ENCODE assay signal across 23 mouse cellular contexts in the genomic region with DNA sequence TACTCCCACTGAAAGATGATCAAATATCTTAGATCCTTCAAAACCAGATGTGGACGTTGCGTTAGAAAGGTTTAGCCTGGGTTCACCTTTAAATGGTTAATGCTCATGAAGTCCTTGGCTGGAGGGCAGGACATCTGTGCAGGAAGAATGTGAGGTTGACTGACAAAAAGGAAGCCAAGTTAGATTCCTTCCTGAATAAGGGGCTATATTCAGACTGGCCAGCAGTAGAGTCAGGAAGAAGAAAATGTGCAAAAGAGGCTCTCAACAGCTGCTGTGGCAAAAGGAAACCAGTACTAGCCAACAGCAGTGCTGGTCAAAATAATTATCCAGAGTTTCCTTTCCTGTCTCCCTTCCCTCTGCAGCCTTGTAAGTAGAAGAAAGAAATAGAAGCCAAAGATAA.
DNase-seq lines count a peak whose midpoint lies in the region; ATAC-seq and TF ChIP-seq lines count a peak whose summit lies in the region.
"Had no signal": no experiment of that assay in that cellular context is flagged by ENCODE, and none has a peak within 500 bp of the region (broad histone marks: within the 10 kb centered on the region; RNA-seq: fewer than 3 reads in every experiment).

No protein-coding gene starts in this region.

- no peak for ATAC-seq in heart, embryonic 12.5 days (ENCODE audit: insufficient number of reproducible peaks, low FRiP score)
- no peak for ATAC-seq in kidney, embryonic 14.5 days (ENCODE audit: low FRiP score, low TSS enrichment)
- no peak for ATAC-seq in lung, embryonic 14.5 days (ENCODE audit: insufficient read depth)
- no peak for ATAC-seq in lung, postnatal 0 days
- ATAC-seq: intestine, embryonic 15.5 days; midbrain, embryonic 15.5 days had no signal

- TF ChIP-seq CTCF in lung, embryonic 14.5 days (IDR thresholded peaks at IDR 0.05; ENCODE audit: low read depth): no peak
- no peak for TF ChIP-seq CTCF in lung, postnatal 0 days (IDR thresholded peaks at IDR 0.05)

- DNase-seq in heart, adult 11 months: peak; percentile 91
- DNase-seq in kidney, adult 18-20 months: no peak
- DNase-seq in lung, embryonic 14.5 days: peak; percentile 7
- no peak for DNase-seq in lung, postnatal 0 days (ENCODE audit: low spot score)
- no peak for DNase-seq in spleen, postnatal 4 days (ENCODE audit: low spot score in 2 of 2)
- DNase-seq: adrenal gland, adult 2 months; cerebellum, adult 18-20 months; cerebellum, postnatal 14 days; left cerebral cortex, postnatal 4 days; right cerebral cortex, postnatal 14 days; spleen, adult 18-20 months had no signal

- H3K4me2 ChIP-seq in heart, embryonic 12.5 days: no peak overlapping the region
- H3K4me2 ChIP-seq in kidney, embryonic 14.5 days (replicated peaks; ENCODE audit: low read depth, low read length): no peak overlapping the region
- no peak overlapping the region for H3K4me2 ChIP-seq in lung, embryonic 14.5 days
- H3K4me2 ChIP-seq in lung, postnatal 0 days (replicated peaks; ENCODE audit: low read depth, low read length): no peak overlapping the region
- H3K4me2 ChIP-seq: embryonic facial prominence, embryonic 12.5 days; forebrain, embryonic 12.5 days; hindbrain, embryonic 15.5 days; intestine, embryonic 15.5 days; limb, embryonic 15.5 days; liver, embryonic 15.5 days; midbrain, embryonic 15.5 days; neural tube, embryonic 12.5 days had no signal

- WGBS in heart, embryonic 12.5 days: 77% methylated on average over 2 of the region's 2 CpGs
- 75% methylated on average over 2 of the region's 2 CpGs for WGBS in kidney, embryonic 14.5 days
- 69% methylated on average over 2 of the region's 2 CpGs for WGBS in lung, embryonic 14.5 days
- WGBS in lung, postnatal 0 days: 67% methylated on average over 2 of the region's 2 CpGs

- H3K36me3 ChIP-seq in heart, embryonic 12.5 days: no peaks in the 10 kb centered on the region
- H3K36me3 ChIP-seq in kidney, embryonic 14.5 days (ENCODE audit: control insufficient read depth, insufficient read depth, low read length): no peaks in the 10 kb centered on the region
- H3K36me3 ChIP-seq in lung, embryonic 14.5 days (ENCODE audit: insufficient read depth): no peaks in the 10 kb centered on the region
- H3K36me3 ChIP-seq in lung, postnatal 0 days (ENCODE audit: insufficient read depth, low read length): no peaks in the 10 kb centered on the region
- H3K36me3 ChIP-seq: embryonic facial prominence, embryonic 12.5 days; forebrain, embryonic 12.5 days; hindbrain, embryonic 15.5 days; intestine, embryonic 15.5 days; limb, embryonic 15.5 days; liver, embryonic 15.5 days; midbrain, embryonic 15.5 days; neural tube, embryonic 12.5 days had no signal

- H3K9ac ChIP-seq in heart, embryonic 12.5 days: no peak overlapping the region
- H3K9ac ChIP-seq in kidney, embryonic 14.5 days (ENCODE audit: low read depth, low read length): no peak overlapping the region
- H3K9ac ChIP-seq in lung, embryonic 14.5 days: no peak overlapping the region
- H3K9ac ChIP-seq in lung, postnatal 0 days (replicated peaks; ENCODE audit: low read depth): no peak overlapping the region
- H3K9ac ChIP-seq: embryonic facial prominence, embryonic 12.5 days; forebrain, embryonic 12.5 days; hindbrain, embryonic 15.5 days; intestine, embryonic 15.5 days; limb, embryonic 15.5 days; liver, embryonic 15.5 days; midbrain, embryonic 15.5 days; neural tube, embryonic 12.5 days had no signal

- H3K9me3 ChIP-seq in heart, embryonic 12.5 days (replicated peaks): no peaks in the 10 kb centered on the region
- no peaks in the 10 kb centered on the region for H3K9me3 ChIP-seq in kidney, embryonic 14.5 days (ENCODE audit: control insufficient read depth, low read length)
- no peaks in the 10 kb centered on the region for H3K9me3 ChIP-seq in lung, embryonic 14.5 days (ENCODE audit: low read depth, low read length)
- no peaks in the 10 kb centered on the region for H3K9me3 ChIP-seq in lung, postnatal 0 days (ENCODE audit: low read length)
- H3K9me3 ChIP-seq: embryonic facial prominence, embryonic 12.5 days; forebrain, embryonic 12.5 days; hindbrain, embryonic 15.5 days; intestine, embryonic 15.5 days; limb, embryonic 15.5 days; liver, embryonic 15.5 days; midbrain, embryonic 15.5 days; neural tube, embryonic 12.5 days had no signal

- 0 out of 2 replicates have a peak, but pooled peaks cover 5% of the 10 kb centered on the region for H3K4me1 ChIP-seq in heart, embryonic 12.5 days (replicated peaks)
- H3K4me1 ChIP-seq in kidney, embryonic 14.5 days (ENCODE audit: control insufficient read depth, insufficient read depth, low read length): no peaks in the 10 kb centered on the region
- no peaks in the 10 kb centered on the region for H3K4me1 ChIP-seq in lung, embryonic 14.5 days (ENCODE audit: insufficient read depth)
- H3K4me1 ChIP-seq in lung, postnatal 0 days (ENCODE audit: insufficient read depth, low read depth, low read length): no peaks in the 10 kb centered on the region
- H3K4me1 ChIP-seq: forebrain, embryonic 12.5 days; hindbrain, embryonic 15.5 days; intestine, embryonic 15.5 days; limb, embryonic 15.5 days; liver, embryonic 15.5 days; midbrain, embryonic 15.5 days; neural tube, embryonic 12.5 days had no signal

- H3K27ac ChIP-seq in heart, embryonic 12.5 days (ENCODE audit: poor library complexity, severe bottlenecking): no peak overlapping the region
- peak overlapping the region; percentile 2; the same call in 1 of the 2 replicates for H3K27ac ChIP-seq in kidney, embryonic 14.5 days (ENCODE audit: low read depth, low read length)
- no peak overlapping the region for H3K27ac ChIP-seq in lung, embryonic 14.5 days (ENCODE audit: low read depth)
- H3K27ac ChIP-seq in lung, postnatal 0 days (ENCODE audit: low read length): no peak overlapping the region
- H3K27ac ChIP-seq: embryonic facial prominence, embryonic 12.5 days; forebrain, embryonic 12.5 days; hindbrain, embryonic 15.5 days; intestine, embryonic 15.5 days; limb, embryonic 15.5 days; liver, embryonic 15.5 days; macrophage; midbrain, embryonic 15.5 days; neural tube, embryonic 12.5 days had no signal

- no peaks in the 10 kb centered on the region for H3K27me3 ChIP-seq in heart, embryonic 12.5 days (replicated peaks)
- no peaks in the 10 kb centered on the region for H3K27me3 ChIP-seq in kidney, embryonic 14.5 days (ENCODE audit: control insufficient read depth, insufficient read depth, low read length)
- H3K27me3 ChIP-seq in lung, embryonic 14.5 days (ENCODE audit: insufficient read depth, low read length): no peaks in the 10 kb centered on the region
- H3K27me3 ChIP-seq in lung, postnatal 0 days (replicated peaks; ENCODE audit: insufficient read depth, low read length): no peaks in the 10 kb centered on the region
- H3K27me3 ChIP-seq: embryonic facial prominence, embryonic 12.5 days; forebrain, embryonic 12.5 days; hindbrain, embryonic 15.5 days; intestine, embryonic 15.5 days; limb, embryonic 15.5 days; liver, embryonic 15.5 days; midbrain, embryonic 15.5 days; neural tube, embryonic 12.5 days had no signal

- no peak for TF ChIP-seq EP300 in lung, postnatal 0 days (IDR thresholded peaks at IDR 0.05)

- H3K4me3 ChIP-seq in heart, embryonic 12.5 days: no peak overlapping the region
- no peak overlapping the region for H3K4me3 ChIP-seq in kidney, embryonic 14.5 days (ENCODE audit: low read length)
- no peak overlapping the region for H3K4me3 ChIP-seq in lung, embryonic 14.5 days (ENCODE audit: low read depth, low read length)
- H3K4me3 ChIP-seq in lung, postnatal 0 days (ENCODE audit: low read depth, low read length): no peak overlapping the region
- H3K4me3 ChIP-seq: embryonic facial prominence, embryonic 12.5 days; erythroblast, embryonic 14.5 days; forebrain, embryonic 12.5 days; hindbrain, embryonic 15.5 days; intestine, embryonic 15.5 days; limb, embryonic 15.5 days; liver, embryonic 15.5 days; midbrain, embryonic 15.5 days; neural tube, embryonic 12.5 days had no signal

Comparison
In these comparisons a context has a peak if more than half of its experiments do, and no peak if none do; other contexts are left out.
1. DNase-seq: peak in heart, adult 11 months (single experiment) and lung, embryonic 14.5 days (single experiment); none in kidney, adult 18-20 months (single experiment), lung, postnatal 0 days (single experiment) and spleen, postnatal 4 days (0 of 2).